Mouse (Mus musculus) frontal cortex, postnatal 25 days (tissue): ENCODE measurements at regions not wholly inside any gene's neighbourhood (a gene's known extent, or its start where the extent isn't known, plus 50 kb on each side); places are given as distances from the start of the nearest gene placed in this dataset.

ENCODE experiments used
- DNase-seq, 2 experiments: peaks; one replicate each; pipeline ENCODE4 v3.0.0; 2022; ENCODE audit warnings: low spot score in 2 of 2

- no peak for DNase-seq
These were observed 455.8 kb upstream of the Tle4 start for GRCm38 (mm10) chr19:15053582-15054141.

- DNase-seq, result no peak
These were observed 454.9 kb upstream of the Tle4 start for GRCm38 (mm10) chr19:15052642-15053239.

GRCm38 (mm10) chr19:15047896-15048295, 450.0 kb upstream of the Tle4 start:
- no peak for DNase-seq

- no peak for DNase-seq
These were observed 449.5 kb upstream of the Tle4 start for GRCm38 (mm10) chr19:15047306-15047868.

- DNase-seq, result peak; percentile 50 to 61
These were observed 437.7 kb upstream of the Tle4 start for GRCm38 (mm10) chr19:15035554-15035953.

- DNase-seq, result no peak
These were observed 436.1 kb upstream of the Tle4 start for GRCm38 (mm10) chr19:15033921-15034320.

- no peak for DNase-seq
These were observed 435.5 kb upstream of the Tle4 start for GRCm38 (mm10) chr19:15033396-15033795.

GRCm38 (mm10) chr19:15032297-15032947, 434.6 kb upstream of the Tle4 start:
- DNase-seq, result no peak

- no peak for DNase-seq
These were observed 433.6 kb upstream of the Tle4 start for GRCm38 (mm10) chr19:15031483-15031882.

GRCm38 (mm10) chr19:15003596-15003995, 405.7 kb upstream of the Tle4 start:
- DNase-seq, result no peak

- DNase-seq, result no peak
These were observed 395.5 kb upstream of the Tle4 start for GRCm38 (mm10) chr19:14993344-14993743.

GRCm38 (mm10) chr19:14970161-14970560, 372.3 kb upstream of the Tle4 start:
- no peak for DNase-seq

GRCm38 (mm10) chr19:14968283-14968682, 370.4 kb upstream of the Tle4 start:
- no peak for DNase-seq

- DNase-seq, result peak in 1 of 2 experiments; percentile 10
These were observed 359.9 kb upstream of the Tle4 start for GRCm38 (mm10) chr19:14957727-14958126.

GRCm38 (mm10) chr19:14957154-14957553, 359.3 kb upstream of the Tle4 start:
- DNase-seq, result no peak

GRCm38 (mm10) chr19:14956392-14956791, 358.5 kb upstream of the Tle4 start:
- no peak for DNase-seq

GRCm38 (mm10) chr19:14955969-14956368, 358.1 kb upstream of the Tle4 start:
- DNase-seq, result no peak

GRCm38 (mm10) chr19:14940207-14940952, 342.5 kb upstream of the Tle4 start:
- DNase-seq, result no peak

- DNase-seq, result no peak
These were observed 324.4 kb upstream of the Tle4 start for GRCm38 (mm10) chr19:14922238-14922637.

- no peak for DNase-seq
These were observed 313.4 kb upstream of the Tle4 start for GRCm38 (mm10) chr19:14911056-14911850.

- no peak for DNase-seq
These were observed 297.0 kb upstream of the Tle4 start for GRCm38 (mm10) chr19:14894875-14895274.

- DNase-seq, result no peak
These were observed 294.5 kb upstream of the Tle4 start for GRCm38 (mm10) chr19:14892390-14892758.
